Mouse (Mus musculus): ENCODE results near the gene Vangl2.

Vangl2 gene

GRCm38 (mm10) chr1:172027010-172027808 is 1.0 kb downstream of the Vangl2 start:
- DNase-seq: peak; percentile 93

- DNase-seq: peak; percentile 30
Measured at GRCm38 (mm10) chr1:172026201-172026901, 1.9 kb downstream of the Vangl2 start.

DNA sequence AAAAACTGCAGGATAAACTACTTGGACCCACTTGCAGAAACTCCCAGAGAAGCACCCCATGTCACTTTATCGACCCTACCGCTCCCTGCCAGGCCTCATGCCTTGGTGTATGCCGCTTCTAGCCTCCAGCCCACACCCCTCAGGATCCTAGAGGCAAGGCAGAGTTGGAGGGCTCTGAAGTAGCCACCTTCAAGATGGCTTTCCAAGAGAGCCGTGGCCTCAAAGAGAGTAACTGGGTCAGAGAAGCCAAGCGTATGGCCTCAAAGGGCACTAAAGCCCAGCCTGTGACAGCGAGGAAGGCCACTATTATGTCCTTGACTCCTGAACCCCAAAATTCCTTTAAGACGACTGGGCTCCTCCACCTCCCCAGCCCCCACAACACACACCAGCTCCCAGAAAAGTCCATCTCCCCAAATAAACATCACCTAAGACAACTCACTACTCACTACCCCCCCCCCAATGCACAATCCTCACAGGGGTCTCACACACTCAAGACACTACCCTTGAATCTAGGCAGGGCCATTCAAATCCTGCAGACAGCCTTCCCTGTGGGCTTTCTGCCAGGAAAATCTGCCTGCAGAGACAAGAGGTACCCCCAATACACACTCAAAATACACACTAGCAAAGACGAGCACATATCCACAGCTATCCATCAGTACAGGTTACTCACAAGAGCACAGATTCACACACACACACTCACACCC is 2.9 kb downstream of the Vangl2 start:
- no peak for DNase-seq

GRCm38 (mm10) chr1:172024140-172024895 is 3.9 kb downstream of the Vangl2 start:
- DNase-seq: no peak

GRCm38 (mm10) chr1:172019863-172020521 is 8.3 kb downstream of the Vangl2 start:
- no peak for DNase-seq

DNA sequence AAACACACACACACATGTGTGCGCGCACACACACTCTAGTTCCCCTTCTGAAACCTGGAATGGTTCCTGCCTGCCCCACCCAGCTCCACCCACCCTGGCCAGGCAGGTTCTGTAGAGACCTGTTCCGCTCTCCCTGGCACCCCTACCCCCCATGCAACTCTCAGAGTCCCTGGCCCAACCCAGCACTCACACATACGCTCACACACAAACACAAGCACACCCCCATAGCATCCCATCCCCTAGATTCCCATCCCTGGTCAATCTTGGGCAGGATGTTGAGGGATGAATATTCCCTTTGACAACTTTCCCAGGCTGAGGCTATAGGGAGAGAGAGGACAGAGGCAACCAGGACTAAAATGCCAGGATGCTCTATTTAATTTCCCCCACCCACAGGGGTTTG is 8.9 kb downstream of the Vangl2 start:
- no peak for DNase-seq

DNA sequence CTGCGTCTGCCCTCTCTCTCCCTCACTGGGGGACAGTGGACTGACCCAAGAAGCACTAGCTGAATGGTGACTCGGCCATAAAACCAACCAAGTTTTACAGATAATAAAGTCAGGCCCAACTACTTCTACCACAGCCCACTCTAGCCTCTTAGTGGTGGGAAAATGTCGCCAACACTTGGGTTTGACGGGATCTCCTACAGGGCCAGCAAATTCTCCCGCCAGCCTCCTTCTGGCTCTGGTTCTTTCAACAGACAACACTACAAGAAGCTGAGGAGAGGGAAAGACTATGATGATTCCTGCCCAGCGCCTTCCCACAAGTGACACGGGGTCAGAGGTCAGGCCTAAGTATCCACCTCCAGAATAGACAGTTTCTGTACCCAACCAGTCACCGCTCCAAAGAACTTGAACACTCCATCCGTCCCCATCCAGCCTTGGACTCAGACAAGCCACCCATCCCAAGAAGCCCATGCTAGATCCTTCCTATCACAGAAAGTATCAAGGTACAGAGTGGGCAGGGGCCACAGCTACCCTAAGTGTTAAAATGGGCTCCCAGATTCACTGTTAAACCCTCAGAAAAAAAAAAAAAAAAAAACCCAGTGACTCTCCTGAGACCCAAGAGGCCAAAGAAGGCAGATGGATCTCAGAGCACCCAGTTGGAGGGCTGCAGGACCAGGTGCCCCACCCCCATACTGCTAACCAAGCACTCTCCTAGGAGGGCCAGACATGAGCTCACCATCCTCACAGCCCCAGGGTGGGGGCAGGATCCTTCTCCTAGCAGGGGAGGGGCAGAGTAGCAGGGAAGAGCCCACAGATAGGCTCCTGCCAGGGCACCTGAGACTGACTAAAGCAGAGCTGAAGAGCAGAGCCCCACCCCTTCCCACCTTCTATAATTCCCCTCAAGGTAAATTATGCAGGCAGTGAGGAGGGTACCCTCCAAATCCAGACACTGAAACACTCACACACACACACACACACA is 9.6 kb downstream of the Vangl2 start:
- no peak for DNase-seq

DNA sequence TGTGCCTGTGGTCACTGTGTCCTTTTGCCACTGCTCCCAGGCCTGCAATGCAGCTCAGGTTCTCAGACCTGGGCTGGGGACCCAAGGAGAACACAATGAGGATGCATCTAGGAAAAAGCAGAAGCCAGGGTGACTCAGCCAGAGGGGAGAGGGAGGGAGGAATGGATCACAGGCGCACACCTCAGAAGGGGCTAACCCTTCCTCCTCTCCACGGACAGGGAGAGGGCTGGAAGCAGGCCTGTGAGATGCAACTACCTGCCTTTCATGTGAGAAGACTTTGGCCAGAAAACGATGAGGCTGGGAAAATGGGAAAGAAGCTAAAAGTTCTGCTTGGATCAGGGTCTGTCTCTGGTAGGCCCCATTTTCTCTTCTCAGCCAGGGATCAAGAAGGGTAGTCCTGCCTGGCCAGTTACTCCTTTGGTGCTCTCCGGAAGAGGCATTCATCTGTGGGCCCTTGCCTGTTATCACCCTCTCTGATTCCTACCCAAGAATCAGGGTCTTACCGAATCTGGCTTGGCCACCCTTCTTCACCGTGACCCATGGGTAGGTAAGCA is 10.7 kb downstream of the Vangl2 start:
- DNase-seq: no peak

GRCm38 (mm10) chr1:172016660-172017516 is 11.4 kb downstream of the Vangl2 start:
- DNase-seq: no peak

- no peak for DNase-seq
Measured at GRCm38 (mm10) chr1:172016031-172016430, 12.2 kb downstream of the Vangl2 start.

GRCm38 (mm10) chr1:172015312-172015939 is 12.8 kb downstream of the Vangl2 start:
- no peak for DNase-seq

DNA sequence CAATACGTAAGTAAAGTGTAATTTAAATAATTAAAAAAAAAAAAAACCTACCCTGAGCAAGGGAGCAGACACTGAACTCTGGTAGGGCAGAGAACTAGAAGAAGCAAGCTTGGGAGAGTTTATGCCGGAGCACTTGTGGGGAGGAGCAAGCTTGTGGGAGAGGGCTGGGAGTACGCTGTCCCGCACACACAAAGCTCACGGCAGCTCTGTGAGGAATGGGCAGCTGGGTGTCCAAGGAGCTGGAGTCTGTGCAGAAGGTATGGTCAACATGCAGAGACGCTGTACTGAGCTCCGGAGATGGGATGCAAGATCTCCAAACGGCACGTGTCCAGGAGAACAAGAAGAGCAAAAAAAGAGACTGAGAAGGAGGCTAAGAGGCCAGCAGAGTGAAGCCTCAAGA is 13.5 kb downstream of the Vangl2 start:
- DNase-seq: no peak

GRCm38 (mm10) chr1:172012030-172012429 is 16.2 kb downstream of the Vangl2 start:
- DNase-seq: peak; percentile 64

GRCm38 (mm10) chr1:172010042-172010824 is 18.0 kb downstream of the Vangl2 start:
- no peak for DNase-seq

DNA sequence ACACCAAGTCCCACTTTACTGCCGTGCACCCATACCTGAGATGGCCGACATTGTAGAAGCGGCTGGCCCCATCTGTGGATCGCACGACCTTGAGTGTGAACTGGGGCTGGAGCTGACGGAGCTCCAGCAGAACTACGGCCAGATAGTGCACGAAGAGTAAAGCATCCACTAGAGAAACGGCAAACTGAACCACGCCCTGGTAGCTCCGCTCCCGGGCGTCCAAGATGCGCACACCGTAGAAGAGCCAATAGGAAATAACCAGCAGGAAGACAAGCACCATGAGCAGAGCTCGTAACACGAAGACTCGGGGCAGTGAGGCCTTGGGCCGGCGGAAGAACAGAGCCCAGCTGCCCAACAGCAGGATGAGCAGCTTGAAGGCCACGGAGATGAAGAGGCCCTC is 18.8 kb downstream of the Vangl2 start:
- DNase-seq: no peak

DNA sequence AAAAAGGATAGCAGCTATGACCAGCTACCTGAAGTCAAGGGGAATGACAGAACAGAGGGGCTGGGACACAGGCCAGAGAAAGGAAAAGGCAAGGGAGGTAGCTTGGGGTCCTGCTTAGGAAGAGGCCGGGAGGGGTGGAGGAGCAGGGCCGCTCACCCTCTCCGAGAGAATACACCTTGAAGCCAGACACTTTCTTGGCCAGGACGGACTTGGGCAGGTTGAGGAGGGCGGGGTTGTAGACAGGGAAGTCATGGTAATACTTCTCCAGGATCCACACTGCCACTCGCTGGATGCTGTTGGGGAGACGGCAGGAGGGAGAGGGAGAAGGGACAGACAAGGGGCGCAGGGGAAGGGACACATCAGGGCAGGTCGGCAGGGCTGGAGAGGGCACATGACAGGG is 19.9 kb downstream of the Vangl2 start:
- no peak for DNase-seq

- DNase-seq: no peak
Measured at GRCm38 (mm10) chr1:172007761-172008160, 20.5 kb downstream of the Vangl2 start.

- DNase-seq: no peak
Measured at GRCm38 (mm10) chr1:172001665-172002064, 26.6 kb downstream of the Vangl2 start.
